Mouse (Mus musculus): Measurements from ENCODE around the gene Gm20425.
"Not testable (repeated sequence)": the region's sequence is repeated elsewhere in the genome, so short reads cannot be mapped to it uniquely, and the experiment has no call there.

The Gm20425 gene

DNA sequence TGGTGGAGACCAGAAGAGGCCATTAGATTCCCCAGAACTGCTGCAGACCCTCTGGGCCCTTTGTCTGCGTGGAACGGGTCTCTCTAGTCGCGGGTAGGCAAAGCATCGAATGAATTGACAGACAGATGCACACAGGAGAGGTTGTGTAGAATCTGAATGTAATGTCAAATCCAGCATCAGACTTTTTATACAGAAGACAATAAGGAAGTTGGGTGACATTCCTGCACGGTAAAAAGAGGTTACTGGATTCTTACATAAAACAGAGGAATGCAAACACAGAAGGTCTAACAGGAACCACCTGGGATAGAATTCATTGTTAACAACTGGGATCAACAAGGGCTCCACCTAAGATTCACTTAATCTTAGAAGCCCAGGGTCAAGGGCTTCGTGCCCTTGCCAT is 74.9 kb downstream of the Gm20425 start:
- not testable (repeated sequence) for DNase-seq (ENCODE audit: low read depth in 2 of 2, low spot score in 2 of 2)

DNA sequence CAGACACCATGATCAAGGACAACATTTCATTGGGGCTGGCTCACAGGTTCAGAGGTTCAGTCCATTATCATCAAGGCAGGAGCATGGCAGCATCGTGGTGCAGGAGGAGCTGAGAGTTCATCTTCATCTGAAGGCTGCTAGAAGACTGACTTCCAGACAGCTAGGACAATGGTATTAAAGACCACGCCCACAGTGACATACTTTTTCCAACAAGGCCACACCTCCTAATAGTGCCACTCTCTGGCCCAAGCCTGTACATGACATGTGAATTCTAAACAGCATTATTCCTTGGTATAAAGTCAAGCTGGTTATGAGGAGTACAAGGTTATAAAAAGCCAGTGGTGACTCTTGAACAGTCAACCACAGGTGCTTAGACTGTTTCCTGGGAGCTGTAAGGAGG is 75.5 kb downstream of the Gm20425 start:
- no peak for DNase-seq (ENCODE audit: low read depth in 2 of 2, low spot score in 2 of 2)

DNA sequence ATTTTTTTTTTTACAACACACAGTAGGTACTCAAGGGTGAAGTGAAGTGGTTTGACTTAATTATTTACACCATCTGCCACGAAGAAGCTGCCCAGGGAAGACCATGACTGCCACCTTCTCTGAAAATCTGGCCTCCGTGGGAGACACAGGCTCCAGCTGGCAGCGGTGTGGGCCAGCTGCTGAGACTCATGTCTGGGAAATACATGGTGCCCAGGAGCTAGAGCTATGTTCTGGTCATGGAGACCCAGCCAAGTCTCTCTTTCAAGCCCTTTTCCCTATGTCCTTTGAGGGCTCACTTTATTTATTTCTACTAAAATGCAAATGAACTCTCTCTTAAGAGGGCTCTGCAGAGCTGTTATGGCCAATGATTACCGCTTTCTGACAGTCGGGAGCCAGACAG is 76.8 kb downstream of the Gm20425 start:
- DNase-seq (ENCODE audit: low read depth in 2 of 2, low spot score in 2 of 2): no peak

DNA sequence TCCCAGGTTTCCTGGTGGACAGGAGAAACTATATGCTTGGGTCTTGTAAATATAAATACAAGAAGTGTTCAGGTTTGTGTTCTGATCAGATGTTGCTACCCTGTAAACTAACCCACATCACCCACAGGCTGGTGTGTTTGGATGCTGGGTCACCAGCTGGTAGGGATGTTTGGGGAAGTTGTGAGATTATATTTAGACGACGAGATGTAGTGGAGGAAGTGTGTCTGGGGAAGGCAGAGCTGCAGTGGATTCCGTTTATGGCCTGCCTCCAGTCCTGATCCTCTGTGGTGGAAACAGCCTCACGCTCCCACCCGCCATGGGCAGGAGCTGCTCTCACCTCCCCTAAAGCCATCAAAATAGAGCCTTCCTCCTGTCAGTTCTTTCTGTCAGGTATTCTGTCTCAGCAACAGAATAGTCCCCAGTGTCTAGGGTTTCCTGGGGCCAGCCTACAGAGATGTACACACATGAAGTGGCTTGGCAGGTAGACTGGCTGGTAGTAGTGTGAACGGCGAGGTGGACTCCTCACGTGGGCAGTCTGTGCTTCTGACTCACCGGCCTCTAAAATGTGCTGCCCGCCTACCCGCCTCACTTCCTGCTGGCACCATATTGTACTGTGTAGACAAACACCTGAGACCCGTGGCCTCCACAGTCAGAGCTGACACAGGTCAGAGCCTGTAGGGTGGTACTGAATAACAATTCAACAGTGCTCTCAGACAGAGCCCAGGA is 80.9 kb downstream of the Gm20425 start:
- DNase-seq (ENCODE audit: low read depth in 2 of 2, low spot score in 2 of 2): no peak

DNA sequence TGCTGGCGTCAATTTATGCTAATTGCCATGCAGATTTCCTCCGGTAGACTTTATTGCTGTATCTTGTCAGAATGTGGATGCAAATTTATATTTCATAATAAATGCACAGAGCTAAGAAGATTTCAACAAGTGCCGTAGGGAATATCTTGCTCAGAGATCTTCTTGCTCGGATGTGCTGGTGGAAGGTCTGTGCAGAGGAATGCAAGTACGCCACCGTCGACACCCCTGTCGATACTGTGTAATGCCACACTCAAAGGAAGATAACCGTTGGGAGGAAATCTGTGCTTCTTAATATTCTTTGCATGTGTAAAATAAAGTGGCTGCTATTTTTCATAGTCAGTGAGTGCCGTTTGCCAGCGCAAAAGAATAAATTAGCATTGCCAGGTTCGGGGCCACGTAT is 83.0 kb downstream of the Gm20425 start:
- no peak for DNase-seq (ENCODE audit: low read depth in 2 of 2, low spot score in 2 of 2)

DNA sequence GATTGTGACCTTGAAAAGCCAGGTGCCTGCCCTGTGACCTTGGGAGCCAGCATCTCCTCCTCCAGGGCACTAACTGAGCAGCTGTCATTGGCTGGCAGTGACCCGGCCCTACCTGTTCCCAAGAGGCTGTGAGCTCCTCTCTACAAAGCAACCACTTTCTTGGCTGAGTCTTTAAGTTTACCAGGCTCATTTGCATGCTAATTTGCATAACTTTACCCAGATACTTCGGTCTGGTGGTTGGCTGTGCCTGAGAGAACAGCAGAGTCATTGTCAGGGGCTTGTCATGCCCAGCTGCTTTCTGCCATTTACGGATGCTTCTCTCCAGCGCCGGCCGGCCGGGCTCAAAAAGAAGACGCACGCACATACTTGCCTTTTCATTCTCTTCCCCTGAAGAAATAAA is 83.4 kb downstream of the Gm20425 start:
- DNase-seq (ENCODE audit: low read depth in 2 of 2, low spot score in 2 of 2): no peak

DNA sequence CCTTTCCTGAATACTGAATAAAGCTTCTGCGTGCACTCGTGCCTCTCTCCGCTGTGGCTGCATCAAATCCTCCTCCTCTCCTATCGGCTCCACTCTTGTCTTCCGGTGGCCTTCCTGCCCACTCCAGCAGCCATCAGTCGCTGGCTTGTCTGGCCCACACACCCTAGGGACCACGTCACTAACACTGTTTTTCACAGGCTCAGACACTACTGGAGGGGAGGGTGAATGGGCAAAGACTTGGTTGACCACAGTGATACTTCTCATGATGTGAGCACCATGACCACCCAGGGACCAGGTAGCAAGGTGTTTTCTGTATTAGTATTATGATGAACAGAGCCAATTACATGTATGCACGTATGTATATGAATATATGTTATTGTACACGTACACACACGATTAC is 83.8 kb downstream of the Gm20425 start:
- DNase-seq (ENCODE audit: low read depth in 2 of 2, low spot score in 2 of 2): no peak

DNA sequence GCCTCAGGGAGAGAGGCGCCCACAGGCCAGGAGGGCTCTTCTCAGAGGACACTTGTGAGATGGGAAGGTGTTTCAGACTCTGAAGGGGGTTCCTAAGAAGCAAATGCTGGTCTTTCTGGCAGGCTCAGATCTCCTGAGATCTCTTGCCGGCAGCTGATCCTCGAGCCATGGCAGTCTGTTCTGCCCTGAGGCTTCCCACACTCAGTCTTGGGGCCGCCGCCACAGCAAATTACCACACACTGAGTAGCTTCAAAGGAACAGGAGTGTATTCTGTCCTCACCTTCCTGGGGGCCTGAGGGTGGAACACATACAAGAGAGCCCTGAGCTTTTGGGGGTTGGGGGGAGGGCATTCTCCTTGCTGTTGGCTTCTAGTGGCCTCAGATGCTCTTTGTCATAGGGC is 84.8 kb downstream of the Gm20425 start:
- no peak for DNase-seq (ENCODE audit: low read depth in 2 of 2, low spot score in 2 of 2)

DNA sequence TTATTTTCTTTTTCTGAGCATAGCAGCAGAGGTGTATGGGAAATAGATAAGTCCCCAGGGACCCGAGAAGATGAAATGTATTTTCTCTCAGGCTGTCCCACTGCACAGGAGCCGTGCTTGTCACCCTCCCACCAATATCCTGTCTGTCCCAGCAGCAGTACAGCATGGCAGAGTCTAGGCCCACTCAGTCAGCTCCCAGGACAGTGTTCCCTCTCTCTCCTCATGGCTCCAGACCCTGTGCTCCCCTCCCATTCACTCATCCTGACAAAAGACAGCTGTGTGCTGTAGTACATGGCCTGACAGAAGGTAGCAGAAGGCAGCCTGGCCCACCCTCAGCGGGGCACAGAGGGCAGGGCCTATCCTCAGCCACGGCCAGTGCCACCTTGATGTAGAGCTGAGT is 86.2 kb downstream of the Gm20425 start:
- DNase-seq (ENCODE audit: low read depth in 2 of 2, low spot score in 2 of 2): no peak

DNA sequence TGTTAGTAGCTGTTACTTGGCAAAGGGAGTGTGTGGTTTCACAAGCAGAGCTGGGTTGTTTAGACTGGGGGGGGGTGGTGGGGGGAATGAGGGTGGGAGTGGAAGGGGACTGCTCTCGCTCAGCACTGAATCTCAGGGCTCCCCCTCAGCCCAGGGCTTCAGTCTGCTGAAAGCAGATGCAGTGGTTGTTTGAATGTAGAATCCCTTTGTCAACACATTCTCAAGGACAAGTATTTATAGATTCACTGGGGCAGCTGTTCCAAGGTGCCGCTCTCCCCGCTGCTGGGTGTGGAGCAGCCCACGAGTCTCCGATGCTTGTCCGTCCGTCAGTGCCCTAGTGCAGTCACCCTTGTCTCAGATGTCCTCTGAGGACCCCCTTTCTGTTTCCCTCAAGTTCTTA is 88.8 kb downstream of the Gm20425 start:
- DNase-seq (ENCODE audit: low read depth in 2 of 2, low spot score in 2 of 2): no peak

DNA sequence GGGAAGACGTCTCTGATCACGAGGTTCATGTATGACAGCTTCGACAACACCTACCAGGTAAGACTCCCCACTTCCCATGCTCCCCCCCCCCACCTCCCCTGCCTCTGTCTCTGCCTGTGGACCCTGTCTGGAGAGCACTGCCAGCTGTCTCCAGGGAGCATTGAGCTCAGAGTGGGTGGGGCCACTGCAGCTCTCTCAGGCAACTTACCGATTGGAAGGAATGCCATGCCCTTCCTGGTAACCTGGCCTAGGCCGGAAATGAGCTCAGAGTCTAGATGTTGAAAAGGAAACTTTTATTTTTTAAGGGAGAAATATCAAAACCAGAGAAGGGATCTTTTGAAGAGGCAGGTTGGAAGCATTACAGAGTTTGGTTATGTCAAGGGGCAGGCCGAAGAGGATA is 89.7 kb downstream of the Gm20425 start:
- DNase-seq (ENCODE audit: low read depth in 2 of 2, low spot score in 2 of 2): no peak

All from CD8-positive naive resting alpha-beta T cell, adult 2 months (primary cell).